Mouse (Mus musculus): ENCODE measurements at regions not wholly inside any gene's neighbourhood (a gene's known extent, or its start where the extent isn't known, plus 50 kb on each side); places are given as distances from the start of the nearest gene placed in this dataset.

GRCm38 (mm10) chr3:41476516-41476915 is 79.0 kb upstream of the Jade1 start:
- no peak for DNase-seq (ENCODE audit: low spot score in 2 of 2)

- DNase-seq (ENCODE audit: low spot score in 2 of 2), result no peak
These were observed 82.9 kb upstream of the Jade1 start for GRCm38 (mm10) chr3:41472586-41472985.

GRCm38 (mm10) chr3:41469106-41469505 is 86.4 kb upstream of the Jade1 start:
- no peak for DNase-seq (ENCODE audit: low spot score in 2 of 2)

GRCm38 (mm10) chr3:41467857-41468256 is 87.7 kb upstream of the Jade1 start:
- DNase-seq (ENCODE audit: low spot score in 2 of 2), result no peak

GRCm38 (mm10) chr3:41465893-41466292 is 89.6 kb upstream of the Jade1 start:
- no peak for DNase-seq (ENCODE audit: low spot score in 2 of 2)

GRCm38 (mm10) chr3:41462953-41463644 is 92.4 kb upstream of the Jade1 start:
- DNase-seq (ENCODE audit: low spot score in 2 of 2), result no peak

- no peak for DNase-seq (ENCODE audit: low spot score in 2 of 2)
These were observed 95.4 kb upstream of the Jade1 start for GRCm38 (mm10) chr3:41460131-41460530.

- DNase-seq (ENCODE audit: low spot score in 2 of 2), result no peak
These were observed 97.4 kb upstream of the Jade1 start for GRCm38 (mm10) chr3:41458156-41458555.

- DNase-seq (ENCODE audit: low spot score in 2 of 2), result no peak
These were observed 102.0 kb upstream of the Jade1 start for GRCm38 (mm10) chr3:41453525-41453924.

- no peak for DNase-seq (ENCODE audit: low spot score in 2 of 2)
These were observed 102.8 kb upstream of the Jade1 start for GRCm38 (mm10) chr3:41452716-41453090.

GRCm38 (mm10) chr3:41452020-41452715 is 103.4 kb upstream of the Jade1 start:
- no peak for DNase-seq (ENCODE audit: low spot score in 2 of 2)

GRCm38 (mm10) chr3:41450696-41451095 is 104.8 kb upstream of the Jade1 start:
- no peak for DNase-seq (ENCODE audit: low spot score in 2 of 2)

GRCm38 (mm10) chr3:41444243-41444753 is 111.2 kb upstream of the Jade1 start:
- no peak for DNase-seq (ENCODE audit: low spot score in 2 of 2)

- no peak for DNase-seq (ENCODE audit: low spot score in 2 of 2)
These were observed 119.3 kb upstream of the Jade1 start for GRCm38 (mm10) chr3:41436238-41436637.

- DNase-seq (ENCODE audit: low spot score in 2 of 2), result no peak
These were observed 122.4 kb upstream of the Jade1 start for GRCm38 (mm10) chr3:41433106-41433505.

GRCm38 (mm10) chr3:41432376-41432775 is 123.2 kb upstream of the Jade1 start:
- DNase-seq (ENCODE audit: low spot score in 2 of 2), result no peak

GRCm38 (mm10) chr3:41430191-41430590 is 125.3 kb upstream of the Jade1 start:
- no peak for DNase-seq (ENCODE audit: low spot score in 2 of 2)

- DNase-seq (ENCODE audit: low spot score in 2 of 2), result no peak
These were observed 128.6 kb upstream of the Jade1 start for GRCm38 (mm10) chr3:41426946-41427345.

GRCm38 (mm10) chr3:41425863-41426262 is 129.7 kb upstream of the Jade1 start:
- DNase-seq (ENCODE audit: low spot score in 2 of 2), result no peak

- no peak for DNase-seq (ENCODE audit: low spot score in 2 of 2)
These were observed 131.2 kb upstream of the Jade1 start for GRCm38 (mm10) chr3:41424142-41424939.

- DNase-seq (ENCODE audit: low spot score in 2 of 2), result no peak
These were observed 131.9 kb upstream of the Jade1 start for GRCm38 (mm10) chr3:41423630-41424029.

Measured in adrenal gland, postnatal 4 days (tissue).